Mouse (Mus musculus) spleen, postnatal 14 days (tissue): Measurements from ENCODE around the gene Trim31.
"Not testable (repeated sequence)": the region's sequence is repeated elsewhere in the genome, so short reads cannot be mapped to it uniquely, and the experiment has no call there.

Experiments used
- DNase-seq, 2 experiments: peaks; one replicate each; pipeline ENCODE4 v3.0.0; 2021 to 2022; ENCODE audit warnings: low spot score in 2 of 2

Gene Trim31

GRCm38 (mm10) chr17:36897552-36898205, at the start of gene Trim31:
TSS of gene Trim31 (plus strand) at chr17:36898118.
- DNase-seq: no peak

GRCm38 (mm10) chr17:36848911-36849310, 49.0 kb upstream of the Trim31 start:
- no peak for DNase-seq

GRCm38 (mm10) chr17:36849992-36850391, 47.9 kb upstream of the Trim31 start:
- no peak for DNase-seq

- no peak for DNase-seq
Observed at GRCm38 (mm10) chr17:36851200-36851599, 46.7 kb upstream of the Trim31 start.

DNA sequence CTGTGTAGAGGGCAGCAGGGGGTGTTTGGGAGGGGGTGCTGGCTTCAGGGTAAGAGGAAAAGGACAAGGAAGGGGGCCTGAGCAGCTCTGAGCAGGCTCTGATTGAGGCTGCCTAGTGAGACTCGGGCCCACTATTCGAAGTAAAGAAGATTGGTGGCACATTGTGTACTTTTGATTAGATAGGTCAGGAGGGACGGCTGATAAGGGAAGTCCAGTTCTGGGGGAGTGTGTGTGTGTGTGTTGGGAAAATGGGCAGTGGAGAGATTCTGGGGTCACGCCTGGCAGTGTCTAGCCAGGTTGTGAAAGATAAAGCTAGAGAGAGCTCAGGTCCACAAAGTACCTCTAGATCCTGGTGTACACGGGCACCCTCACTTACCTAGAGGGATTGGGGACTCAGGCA, 46.3 kb upstream of the Trim31 start:
- DNase-seq: no peak

GRCm38 (mm10) chr17:36855484-36855883, 42.4 kb upstream of the Trim31 start:
- no peak for DNase-seq

DNA sequence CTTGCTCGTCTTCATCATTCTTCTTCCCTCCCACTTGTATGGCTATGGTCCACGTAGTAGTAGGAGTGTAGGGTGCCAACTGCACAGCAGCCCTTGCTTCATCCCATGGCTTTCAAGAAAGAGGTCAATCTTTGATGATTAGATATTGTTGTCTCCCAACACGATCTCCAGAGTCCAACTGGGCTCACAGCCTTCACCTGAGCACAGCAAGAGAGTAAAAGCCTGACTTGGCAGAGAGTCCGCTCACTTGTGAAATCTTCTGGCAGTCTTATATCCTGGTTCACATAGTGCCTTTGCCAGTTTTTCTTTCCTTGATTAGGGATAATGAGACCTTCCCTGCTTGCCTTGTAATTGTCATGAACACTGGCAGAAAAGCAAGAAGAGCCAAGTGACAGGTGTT, 41.7 kb upstream of the Trim31 start:
- DNase-seq: no peak

DNA sequence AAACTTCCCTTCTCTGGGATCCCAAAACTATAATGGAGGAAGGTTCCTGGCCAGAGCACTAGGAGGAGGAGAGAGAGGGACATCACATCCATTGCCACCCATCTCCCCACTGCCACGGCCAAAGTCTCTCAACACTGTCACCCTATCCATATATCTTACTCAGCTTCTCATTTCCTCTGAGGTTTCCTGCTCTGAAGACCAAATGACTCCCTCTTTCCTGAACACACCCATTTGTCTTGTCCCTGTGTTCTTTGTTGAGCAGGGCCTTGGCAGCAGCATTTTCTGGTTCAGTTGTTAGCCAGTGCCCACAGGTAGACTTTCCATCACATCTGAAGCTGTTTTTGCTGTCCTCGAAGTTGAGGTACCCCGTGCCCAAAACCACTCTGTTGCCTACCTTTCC, 39.7 kb upstream of the Trim31 start:
- no peak for DNase-seq

- DNase-seq: no peak
Observed at GRCm38 (mm10) chr17:36861680-36862079, 36.2 kb upstream of the Trim31 start.

GRCm38 (mm10) chr17:36866719-36867527, 31.0 kb upstream of the Trim31 start, which contains the start of gene Trim15:
TSS of gene Trim15 (minus strand) at chr17:36867210.
- peak; percentile 11 to 24 for DNase-seq

GRCm38 (mm10) chr17:36868836-36869235, 29.1 kb upstream of the Trim31 start:
- no peak for DNase-seq

DNA sequence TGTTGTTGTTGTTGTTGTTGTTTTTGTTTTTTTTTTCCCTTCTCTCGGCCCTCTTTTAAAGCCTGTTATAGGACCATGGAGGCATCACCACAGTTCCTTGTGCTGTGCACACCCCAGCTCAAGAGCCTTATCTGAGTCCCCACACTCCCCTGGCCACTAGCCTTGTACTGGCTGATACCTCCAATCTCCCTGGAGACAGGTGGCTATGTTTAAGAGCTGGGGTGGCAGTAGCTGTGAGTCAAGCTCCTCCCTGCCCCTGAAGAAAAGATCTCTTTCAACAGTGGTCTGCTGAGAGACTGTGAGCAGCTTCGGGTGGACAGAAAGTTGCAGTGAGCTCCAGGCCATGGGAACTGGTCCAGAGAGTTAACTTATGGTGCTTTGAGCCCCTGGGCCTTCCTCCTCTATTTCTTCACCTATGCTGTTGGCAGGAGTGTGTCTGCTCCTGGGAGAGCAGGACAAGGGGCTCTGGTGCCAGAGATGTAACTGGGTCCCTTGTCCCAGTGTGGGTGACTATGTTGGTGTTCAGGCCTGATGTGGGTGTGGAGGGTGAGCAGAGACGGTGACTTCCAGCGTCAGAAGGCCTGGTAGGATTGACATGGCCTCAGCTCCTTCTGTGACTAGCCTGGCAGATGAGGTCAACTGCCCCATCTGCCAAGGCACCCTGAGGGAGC, 28.5 kb upstream of the Trim31 start, which contains the start of gene Trim10:
Gene Trim10 (plus strand): TSS at position 291 of the 671 bp plus-strand sequence.
- DNase-seq: peak; percentile 58 to 73

DNA sequence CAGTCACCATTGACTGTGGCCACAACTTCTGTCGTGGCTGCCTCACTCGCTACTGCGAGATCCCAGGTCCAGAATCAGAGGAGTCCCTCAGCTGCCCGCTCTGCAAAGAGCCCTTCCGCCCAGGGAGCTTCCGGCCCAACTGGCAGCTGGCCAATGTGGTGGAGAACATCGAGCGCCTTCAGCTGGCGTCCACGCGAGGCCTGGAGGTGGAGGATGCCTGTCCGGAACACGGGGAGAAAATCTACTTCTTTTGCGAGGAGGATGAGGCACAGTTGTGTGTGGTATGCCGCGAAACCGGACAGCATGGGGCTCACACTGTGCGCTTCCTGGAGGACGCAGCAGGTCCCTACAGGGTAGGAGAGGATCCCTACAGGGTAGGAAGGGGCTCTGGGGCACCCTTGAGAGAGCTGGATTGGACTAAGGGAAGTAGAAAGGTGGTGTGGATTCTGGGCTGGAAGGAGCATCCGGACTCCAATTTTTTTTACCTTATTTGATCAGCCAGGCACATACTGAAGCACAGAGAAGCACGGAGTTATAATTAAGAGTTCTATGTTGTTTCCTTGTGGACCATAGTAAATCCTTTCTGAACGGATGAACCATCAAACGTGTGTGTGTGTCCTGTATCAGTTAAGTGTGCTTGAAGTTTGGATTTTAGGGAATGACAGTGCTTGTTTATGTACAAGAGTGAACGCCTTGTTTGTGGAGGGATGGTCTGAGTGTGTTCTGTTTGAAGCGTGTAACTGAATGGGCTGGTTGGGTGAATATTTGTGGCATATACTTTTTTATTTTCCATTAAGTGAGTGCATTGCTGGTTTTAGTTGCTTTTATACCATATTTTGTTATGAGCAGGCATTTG, 27.7 kb upstream of the Trim31 start:
- peak; percentile 67 to 73 for DNase-seq

DNA sequence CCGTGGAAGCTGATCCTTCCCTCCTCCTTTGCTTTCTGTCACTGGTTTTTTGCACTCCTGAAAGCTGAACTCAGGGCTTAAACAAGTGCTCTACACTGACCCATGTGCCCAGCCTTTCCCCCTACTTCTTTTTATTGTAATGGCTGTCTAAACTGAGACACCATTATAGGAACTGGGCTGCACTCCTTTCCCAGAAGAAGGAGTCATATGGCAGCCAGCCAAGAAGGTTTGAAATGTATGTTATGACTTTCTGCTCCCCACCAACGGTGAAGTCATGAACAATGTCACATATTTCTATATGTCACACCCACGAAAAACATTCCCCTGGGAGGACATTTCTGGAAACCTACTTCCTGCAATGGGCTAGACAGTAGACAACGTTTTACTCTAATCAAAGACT, 23.3 kb upstream of the Trim31 start:
- DNase-seq: no peak

GRCm38 (mm10) chr17:36883350-36883749, 14.6 kb upstream of the Trim31 start:
- DNase-seq: no peak

GRCm38 (mm10) chr17:36885132-36885790, 12.7 kb upstream of the Trim31 start:
- no peak for DNase-seq

GRCm38 (mm10) chr17:36890073-36890903, 7.6 kb upstream of the Trim31 start, which contains the start of gene Trim40:
TSS of gene Trim40 (minus strand) at chr17:36890123.
- no peak for DNase-seq

- DNase-seq: not testable (repeated sequence)
Observed at GRCm38 (mm10) chr17:36891496-36891895, 6.4 kb upstream of the Trim31 start.

DNA sequence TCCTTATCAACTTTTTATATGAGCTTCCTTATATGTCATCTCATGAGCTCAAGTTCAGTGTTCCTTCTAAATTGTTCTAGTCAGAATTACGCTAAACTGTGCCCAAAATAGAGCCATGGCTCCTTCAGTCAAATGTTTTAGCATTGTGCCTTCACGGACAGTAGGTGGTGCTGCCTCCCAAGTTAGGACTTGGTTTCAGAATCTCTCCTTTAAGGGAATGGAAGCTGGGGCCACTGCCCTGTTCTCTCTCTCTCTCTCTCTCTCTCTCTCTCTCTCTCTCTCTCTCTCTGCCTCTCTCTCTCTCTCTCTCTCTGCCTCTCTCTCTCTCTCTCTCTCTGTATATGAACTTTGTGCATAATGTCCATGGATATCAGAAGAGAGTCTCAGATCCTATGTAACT, 5.6 kb upstream of the Trim31 start:
- peak in 1 of 2 experiments; percentile 22 for DNase-seq

DNA sequence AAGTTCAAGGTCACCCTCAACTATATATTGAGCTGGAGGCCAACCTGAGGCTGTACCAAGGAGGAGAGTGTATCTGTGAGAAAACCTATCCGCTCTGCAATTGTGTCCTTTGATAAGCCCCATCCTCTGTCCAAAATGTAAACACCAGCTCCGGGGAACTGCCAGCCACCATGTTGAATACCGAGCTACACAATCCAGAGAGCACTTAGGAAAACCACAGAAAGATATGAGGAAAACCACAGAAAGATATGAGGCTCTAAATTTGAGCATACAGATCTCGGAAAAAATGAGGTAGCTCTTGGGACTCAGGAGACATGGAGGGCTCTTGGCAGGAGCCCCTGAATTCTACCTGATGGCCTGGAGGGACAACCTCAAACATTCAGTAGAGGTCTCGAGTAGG, 4.5 kb upstream of the Trim31 start:
- DNase-seq: no peak
